Mouse (Mus musculus) thymus, adult 2 months (tissue): ENCODE results near the gene Shb. TPM values are rescaled to one million over a fixed set of nuclear protein-coding genes. Genes with fewer than 3 reads are reported as not detected.
"Not testable (repeated sequence)": the region's sequence is repeated elsewhere in the genome, so short reads cannot be mapped to it uniquely, and the experiment has no call there.

Experiments
- DNase-seq: peaks from one replicate; pipeline ENCODE4 v3.0.0; 2021
- H3K27ac ChIP-seq: fragments of 200-500 bp; 2 replicates; pipeline ENCODE4 v1.5.1; 2012; ENCODE audit warnings: low read length, control low read depth; ENCODE audit not compliant: control insufficient read depth, insufficient read depth
- H3K27me3 ChIP-seq: fragments of 200-500 bp; 2 replicates; pipeline ENCODE4 v1.6.1; 2012; ENCODE audit warnings: mild to moderate bottlenecking, low read length, moderate library complexity, mixed read lengths; ENCODE audit not compliant: control insufficient read depth, insufficient read depth
- H3K36me3 ChIP-seq: fragments of 200-500 bp; 2 replicates; pipeline ENCODE4 v1.6.1; 2012; ENCODE audit warnings: mild to moderate bottlenecking, low read length, moderate library complexity; ENCODE audit not compliant: control insufficient read depth, insufficient read depth
- H3K4me1 ChIP-seq: fragments of 200-500 bp; replicated peaks from 2 replicates; pipeline ENCODE4 v1.6.1; 2012; ENCODE audit warnings: low read length; ENCODE audit not compliant: control insufficient read depth, insufficient read depth
- H3K4me3 ChIP-seq: fragments of 200-500 bp; 2 replicates; pipeline ENCODE4 v1.5.1; 2012; ENCODE audit warnings: mild to moderate bottlenecking, low read length, control low read depth, moderate library complexity; ENCODE audit not compliant: control insufficient read depth, insufficient read depth
- CTCF ChIP-seq: fragments of 200-500 bp; IDR thresholded peaks from 2 replicates; pipeline ENCODE4 v1.5.1; 2012; ENCODE audit warnings: mild to moderate bottlenecking, control low read depth, low read length, moderate library complexity, borderline replicate concordance; ENCODE audit not compliant: control insufficient read depth, poor library complexity, insufficient read depth; ENCODE audit errors: extremely low read depth
- POLR2A ChIP-seq: fragments of 200-500 bp; IDR thresholded peaks from 2 replicates; pipeline ENCODE4 v1.6.1; 2012; ENCODE audit warnings: mild to moderate bottlenecking, low read length, control low read depth, moderate library complexity; ENCODE audit not compliant: control insufficient read depth, poor library complexity, insufficient read depth; ENCODE audit errors: extremely low read depth
- WGBS: fragments of 180-500 bp; shearing (Covaris S2); methylation state at CpG from one replicate; pipeline ENCODE4 v1.1.7; 2018; 5-methylcytosine and 5-hydroxymethylcytosine counted together
- polyA plus RNA-seq: library from polyadenylated mRNA; depleted of rRNA; stranded (reverse); fragments of >200 nt; gene quantifications from 2 replicates; pipeline ENCODE4 v1.2.3, GENCODE M21; 2012; rRNA removed

Gene Shb
- polyA plus RNA-seq, 1 experiment = 14.5 TPM

DNA sequence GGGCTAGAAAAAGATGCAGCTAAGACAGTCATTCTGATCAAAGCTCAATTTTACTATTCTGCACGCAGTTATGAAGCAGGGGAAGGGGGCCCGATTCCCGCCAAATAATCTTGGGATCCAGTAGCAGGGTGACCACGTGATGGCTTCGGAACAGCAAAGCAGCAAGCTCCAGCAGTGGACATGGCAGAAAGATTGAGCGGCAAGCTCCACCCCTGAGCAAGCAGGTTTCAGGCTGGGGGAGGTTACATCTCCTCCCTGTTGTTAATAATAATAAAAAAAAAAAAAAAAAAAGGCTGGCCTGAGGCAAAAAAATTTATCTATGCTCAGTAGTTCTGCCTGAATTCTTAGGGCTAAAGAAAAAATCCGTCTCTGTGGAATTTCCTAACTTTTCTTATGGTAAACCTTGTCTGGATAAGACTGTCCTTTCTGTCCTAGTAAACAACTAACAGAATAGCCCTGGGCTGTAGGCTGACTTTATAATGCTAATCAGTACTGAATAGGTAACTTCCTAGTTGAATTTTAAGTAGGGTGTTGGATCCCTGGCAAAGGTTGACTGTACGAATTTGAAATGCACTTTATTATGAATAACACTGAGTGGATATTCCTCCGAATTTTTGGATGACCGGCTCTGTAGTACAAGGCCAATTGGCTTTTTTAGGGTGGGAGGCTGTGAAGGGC, 151.2 kb downstream of the Shb start:
- H3K4me3 ChIP-seq, H3K36me3 ChIP-seq, H3K27ac ChIP-seq, H3K4me1 ChIP-seq, H3K27me3 ChIP-seq, DNase-seq: not testable (repeated sequence)
- 96% methylated on average over 10 of the region's 10 CpGs for WGBS

DNA sequence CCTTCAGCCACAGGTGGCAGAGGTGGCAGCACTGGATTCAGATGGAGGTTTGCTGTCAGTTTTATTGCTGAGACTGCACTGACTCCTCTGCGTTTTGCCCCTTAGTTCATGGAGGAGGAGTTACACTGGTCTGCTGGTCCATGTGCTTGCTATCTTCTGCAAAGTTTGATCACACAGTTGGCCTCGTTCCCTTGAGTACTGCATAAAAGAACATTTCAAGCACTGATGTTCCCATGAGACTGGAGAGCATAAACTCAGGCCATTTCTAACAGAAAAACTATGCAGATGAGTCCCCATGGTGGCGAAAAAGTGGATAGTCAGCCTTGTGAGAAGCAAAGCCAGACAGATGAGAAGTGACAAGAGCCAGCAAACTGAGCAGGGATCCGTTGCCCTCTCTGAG, 155.7 kb downstream of the Shb start:
- H3K4me3 ChIP-seq = no peak overlapping the region
- no peaks in the 10 kb centered on the region for H3K27me3 ChIP-seq
- WGBS = 96% methylated on average over 4 of the region's 4 CpGs
- peaks cover 40% of the 10 kb centered on the region for H3K36me3 ChIP-seq
- no peaks in the 10 kb centered on the region for H3K4me1 ChIP-seq
- TF ChIP-seq POLR2A = no peak
- TF ChIP-seq CTCF = no peak
- H3K27ac ChIP-seq = no peak overlapping the region
- DNase-seq = no peak

DNA sequence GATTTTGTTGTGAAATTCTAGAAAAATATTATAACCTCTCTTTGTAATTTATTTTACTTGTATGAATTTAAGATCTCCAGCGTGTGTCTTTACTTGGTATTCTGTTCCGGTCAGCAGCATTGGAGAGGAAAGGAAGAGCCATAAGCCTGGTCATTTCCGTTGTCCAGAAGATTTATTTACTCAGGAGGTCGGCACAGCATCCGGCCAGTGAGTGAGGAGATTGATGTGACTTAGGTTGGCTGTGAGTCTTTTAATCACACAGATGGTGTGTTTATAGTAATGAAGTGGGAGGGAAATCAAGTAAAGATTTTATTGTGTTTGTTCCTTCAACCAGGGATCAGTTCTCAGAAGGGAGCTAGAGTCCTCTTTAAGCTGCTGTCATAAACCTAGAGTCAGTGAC, 157.4 kb downstream of the Shb start:
- WGBS = 98% methylated on average over 5 of the region's 5 CpGs
- peaks cover 42% of the 10 kb centered on the region for H3K36me3 ChIP-seq
- no peaks in the 10 kb centered on the region for H3K4me1 ChIP-seq
- no peak overlapping the region for H3K27ac ChIP-seq
- H3K27me3 ChIP-seq = no peaks in the 10 kb centered on the region
- no peak for DNase-seq
- TF ChIP-seq CTCF = no peak
- TF ChIP-seq POLR2A = no peak
- no peak overlapping the region for H3K4me3 ChIP-seq

Other genes with a start within 250 kb of the Shb start
- gene Trmt10b, start 235.3 kb downstream of the Shb start, polyA plus RNA-seq = 3.0 and 3.8 TPM in 2 replicates
- gene Dcaf10, start 190.4 kb downstream of the Shb start, polyA plus RNA-seq = 23.5 and 36.2 TPM in 2 replicates
- 56.1 and 61.9 TPM in 2 replicates for gene Exosc3, start 189.7 kb downstream of the Shb start, polyA plus RNA-seq
- gene Slc25a51, start 123.7 kb downstream of the Shb start, polyA plus RNA-seq = 88.7 and 106 TPM in 2 replicates